ENCODE assay signal across 10 mouse cellular contexts in genomic region chr2:92373437-92373813, GRCm38 (mm10). TPM values are rescaled to one million over a fixed set of nuclear protein-coding genes. Genes with fewer than 3 reads are reported as not detected.
A peak's percentile ranks its signal among the peaks of the same experiment; 100 is the strongest.
DNase-seq lines count a peak whose midpoint lies in the region; ATAC-seq and TF ChIP-seq lines count a peak whose summit lies in the region.
"Had no signal": no experiment of that assay in that cellular context is flagged by ENCODE, and none has a peak within 500 bp of the region (broad histone marks: within the 10 kb centered on the region; RNA-seq: fewer than 3 reads in every experiment).

No protein-coding gene starts in this region.

- no peaks in the 10 kb centered on the region for H3K36me3 ChIP-seq in kidney, embryonic 16.5 days (ENCODE audit: insufficient read depth, low read length)
- H3K36me3 ChIP-seq in E14TG2a.4 (ENCODE audit: insufficient read depth, low read length), result peaks cover 21% of the 10 kb centered on the region
- peaks cover 7% of the 10 kb centered on the region for H3K36me3 ChIP-seq in limb, embryonic 15.5 days

- H3K9ac ChIP-seq in kidney, embryonic 16.5 days (replicated peaks; ENCODE audit: low read length), result no peak overlapping the region
- no peak overlapping the region for H3K9ac ChIP-seq in limb, embryonic 15.5 days
- H3K9ac ChIP-seq: liver, embryonic 14.5 days had no signal

- no peak for TF ChIP-seq CTCF in E14TG2a.4 (conservative IDR thresholded peaks at IDR 0.05; ENCODE audit: low read length)

- H3K4me1 ChIP-seq in kidney, embryonic 16.5 days (ENCODE audit: insufficient read depth, low read length), result peaks cover 57% of the 10 kb centered on the region
- peaks cover 78% of the 10 kb centered on the region for H3K4me1 ChIP-seq in E14TG2a.4 (replicated peaks; ENCODE audit: low read depth, low read length)
- H3K4me1 ChIP-seq in limb, embryonic 15.5 days, result peaks cover 62% of the 10 kb centered on the region

- WGBS in kidney, embryonic 16.5 days, result 74% methylated on average over 11 of the region's 11 CpGs
- 79% methylated on average over 11 of the region's 11 CpGs for WGBS in limb, embryonic 15.5 days

- no peak for ATAC-seq in kidney, embryonic 16.5 days (ENCODE audit: low FRiP score, low TSS enrichment)
- ATAC-seq in limb, embryonic 15.5 days (ENCODE audit: insufficient number of reproducible peaks, low FRiP score, low TSS enrichment, low read depth), result no peak
- no peak for ATAC-seq in CD4-positive, CD25-positive, alpha-beta regulatory T cell, adult 4 months

- peak; percentile 41 for DNase-seq in cerebellum, adult 9-11 months
- DNase-seq in cerebellum, adult 8-10 months, result no peak
- no peak for DNase-seq in kidney, adult 18-20 months
- DNase-seq in retina, postnatal 1 day, result no peak

- H3K4me3 ChIP-seq in kidney, embryonic 16.5 days (ENCODE audit: low read length), result no peak overlapping the region
- peak overlapping the region; percentile 97; the same call in 1 of the 2 replicates for H3K4me3 ChIP-seq in E14TG2a.4 (replicated peaks; ENCODE audit: low read length)
- H3K4me3 ChIP-seq in limb, embryonic 15.5 days, result no peak overlapping the region

- 0 out of 2 replicates have a peak, but pooled peaks cover 7% of the 10 kb centered on the region for H3K27me3 ChIP-seq in kidney, embryonic 16.5 days (ENCODE audit: insufficient read depth, low read length)
- peaks cover 14% of the 10 kb centered on the region for H3K27me3 ChIP-seq in E14TG2a.4 (ENCODE audit: insufficient read depth, low read length)
- no peaks in the 10 kb centered on the region for H3K27me3 ChIP-seq in limb, embryonic 15.5 days

- H3K27ac ChIP-seq in kidney, embryonic 16.5 days (ENCODE audit: low read length), result peak overlapping the region; percentile 96
- H3K27ac ChIP-seq in limb, embryonic 15.5 days, result peak overlapping the region; percentile 92
- H3K27ac ChIP-seq: liver, embryonic 14.5 days had no signal

- no peak overlapping the region for H3K4me2 ChIP-seq in kidney, embryonic 16.5 days (replicated peaks; ENCODE audit: low read depth, low read length)
- H3K4me2 ChIP-seq in limb, embryonic 15.5 days, result no peak overlapping the region

- H3K9me3 ChIP-seq in kidney, embryonic 16.5 days (ENCODE audit: low read length), result no peaks in the 10 kb centered on the region
- no peaks in the 10 kb centered on the region for H3K9me3 ChIP-seq in E14TG2a.4 (ENCODE audit: low read length)
- no peaks in the 10 kb centered on the region for H3K9me3 ChIP-seq in limb, embryonic 15.5 days

RNA-seq across cellular contexts. Expression of gene Pex16, which starts 1.1 kb away (rescaled TPM):
- polyA plus RNA-seq in kidney, embryonic 16.5 days (2015; fragmentation: Nextera tagmentation; extraction: Ambion mirVana), result 29.8 and 35.7 TPM in 2 replicates
- polyA plus RNA-seq in limb, embryonic 15.5 days (2015; fragmentation: Nextera tagmentation; extraction: Ambion mirVana), result 25.2 and 27.6 TPM in 2 replicates
- polyA plus RNA-seq in CD4-positive, CD25-positive, alpha-beta regulatory T cell, adult 4 months (2017; shearing (Covaris generic)), result 10 to 100 TPM; 44.5 to 77.0 TPM

RNA-seq across cellular contexts. Expression of gene Large2, which starts 1.2 kb away (rescaled TPM):
- polyA plus RNA-seq in kidney, embryonic 16.5 days (2015; fragmentation: Nextera tagmentation; extraction: Ambion mirVana), result 34.9 and 35.8 TPM in 2 replicates
- 17.6 and 18.4 TPM in 2 replicates for polyA plus RNA-seq in limb, embryonic 15.5 days (2015; fragmentation: Nextera tagmentation; extraction: Ambion mirVana)
- polyA plus RNA-seq in CD4-positive, CD25-positive, alpha-beta regulatory T cell, adult 4 months (2017; shearing (Covaris generic)), result not detected
- polyA plus RNA-seq: erythroblast, embryonic 14.5 days had no signal

RNA-seq across cellular contexts. Expression of gene 1700029I15Rik, which starts 8.9 kb away (rescaled TPM):
- polyA plus RNA-seq in kidney, embryonic 16.5 days (2015; fragmentation: Nextera tagmentation; extraction: Ambion mirVana), result 3.1 and 4.4 TPM in 2 replicates
- polyA plus RNA-seq in limb, embryonic 15.5 days (2015; fragmentation: Nextera tagmentation; extraction: Ambion mirVana), result 3.5 TPM in 2 replicates
- polyA plus RNA-seq in CD4-positive, CD25-positive, alpha-beta regulatory T cell, adult 4 months (2017; shearing (Covaris generic)), result 1 to 10 TPM; 4.5 to 8.1 TPM

RNA-seq across cellular contexts. Expression of gene Mapk8ip1, which starts 27.6 kb away (rescaled TPM):
- polyA plus RNA-seq in kidney, embryonic 16.5 days (2015; fragmentation: Nextera tagmentation; extraction: Ambion mirVana), result 28.9 and 30.4 TPM in 2 replicates
- polyA plus RNA-seq in limb, embryonic 15.5 days (2015; fragmentation: Nextera tagmentation; extraction: Ambion mirVana), result 23.8 and 27.0 TPM in 2 replicates
- under 1 TPM; 0.35 to 0.68 TPM for polyA plus RNA-seq in CD4-positive, CD25-positive, alpha-beta regulatory T cell, adult 4 months (2017; shearing (Covaris generic))

Comparison
In these comparisons a context has a peak if more than half of its experiments do, and no peak if none do; other contexts are left out.
1. RNA of gene Large2, which starts 1.2 kb away (polyA plus RNA-seq): 34.9 to 35.8 TPM in kidney, embryonic 16.5 days and 17.6 to 18.4 TPM in limb, embryonic 15.5 days; not detected in CD4-positive, CD25-positive, alpha-beta regulatory T cell, adult 4 months; every median in the first group is over 10 times any median in the second.